Comparison of ENCODE assay signal across 10 mouse cellular contexts in genomic region chr9:90694051-90694645, GRCm38 (mm10).
DNase-seq lines count a peak whose midpoint lies in the region; ATAC-seq and TF ChIP-seq lines count a peak whose summit lies in the region.
"Had no signal": no experiment of that assay in that cellular context is flagged by ENCODE, and none has a peak within 500 bp of the region (broad histone marks: within the 10 kb centered on the region; RNA-seq: fewer than 3 reads in every experiment).

No protein-coding gene starts in this region.

- H3K27ac ChIP-seq in embryonic facial prominence, embryonic 14.5 days (replicated peaks; ENCODE audit: low read depth, low read length), result no peak overlapping the region
- H3K27ac ChIP-seq in embryonic facial prominence, embryonic 10.5 days (replicated peaks), result no peak overlapping the region
- peak overlapping the region; percentile 49 for H3K27ac ChIP-seq in forebrain, embryonic 14.5 days (ENCODE audit: low read depth, low read length)
- H3K27ac ChIP-seq in midbrain, embryonic 10.5 days (replicated peaks), result peak overlapping the region; percentile 80
- H3K27ac ChIP-seq in olfactory bulb, adult 2 months (ENCODE audit: insufficient read depth, low read depth, low read length), result peak overlapping the region; percentile 3; the same call in 1 of the 2 replicates

- H3K4me1 ChIP-seq in embryonic facial prominence, embryonic 14.5 days (ENCODE audit: control insufficient read depth, insufficient read depth, low read length), result no peaks in the 10 kb centered on the region
- H3K4me1 ChIP-seq in embryonic facial prominence, embryonic 10.5 days, result peaks cover 11% of the 10 kb centered on the region
- peaks cover 5% of the 10 kb centered on the region; the same call in 1 of the 2 replicates for H3K4me1 ChIP-seq in forebrain, embryonic 14.5 days (ENCODE audit: control insufficient read depth, insufficient read depth, low read length)
- H3K4me1 ChIP-seq in midbrain, embryonic 10.5 days, result peaks cover 69% of the 10 kb centered on the region
- H3K4me1 ChIP-seq in olfactory bulb, adult 2 months (ENCODE audit: control insufficient read depth, insufficient read depth, low read length), result no peaks in the 10 kb centered on the region

- H3K9ac ChIP-seq in embryonic facial prominence, embryonic 14.5 days (ENCODE audit: low read depth, low read length), result no peak overlapping the region
- peak overlapping the region; percentile 43 for H3K9ac ChIP-seq in forebrain, embryonic 14.5 days (ENCODE audit: low read length)

- H3K4me2 ChIP-seq in embryonic facial prominence, embryonic 14.5 days (ENCODE audit: low read depth, low read length), result no peak overlapping the region
- H3K4me2 ChIP-seq in forebrain, embryonic 14.5 days (ENCODE audit: low read length), result peak overlapping the region; percentile 34

- no peak for TF ChIP-seq POLR2A in olfactory bulb, adult 2 months (IDR thresholded peaks at IDR 0.05; ENCODE audit: insufficient read depth, low read depth, low read length)

- H3K27me3 ChIP-seq in embryonic facial prominence, embryonic 14.5 days (replicated peaks; ENCODE audit: control insufficient read depth, insufficient read depth, low read length), result no peaks in the 10 kb centered on the region
- peaks cover 21% of the 10 kb centered on the region; the same call in 1 of the 2 replicates for H3K27me3 ChIP-seq in embryonic facial prominence, embryonic 10.5 days (replicated peaks; ENCODE audit: low read depth, poor library complexity, severe bottlenecking)
- peaks cover 3% of the 10 kb centered on the region; the same call in 1 of the 2 replicates for H3K27me3 ChIP-seq in forebrain, embryonic 14.5 days (replicated peaks; ENCODE audit: control insufficient read depth, insufficient read depth, low read length)
- H3K27me3 ChIP-seq in midbrain, embryonic 10.5 days (ENCODE audit: low read depth, poor library complexity, severe bottlenecking), result peaks cover 68% of the 10 kb centered on the region

- no peaks in the 10 kb centered on the region for H3K36me3 ChIP-seq in embryonic facial prominence, embryonic 14.5 days (ENCODE audit: control insufficient read depth, insufficient read depth, low read length)
- no peaks in the 10 kb centered on the region for H3K36me3 ChIP-seq in embryonic facial prominence, embryonic 10.5 days (replicated peaks)
- H3K36me3 ChIP-seq in forebrain, embryonic 14.5 days (ENCODE audit: control insufficient read depth, insufficient read depth, low read length), result no peaks in the 10 kb centered on the region
- H3K36me3 ChIP-seq in midbrain, embryonic 10.5 days, result no peaks in the 10 kb centered on the region

- no peak overlapping the region for H3K4me3 ChIP-seq in embryonic facial prominence, embryonic 14.5 days (ENCODE audit: low read depth, low read length)
- H3K4me3 ChIP-seq in embryonic facial prominence, embryonic 10.5 days, result no peak overlapping the region
- H3K4me3 ChIP-seq in forebrain, embryonic 14.5 days (ENCODE audit: low read depth, low read length), result no peak overlapping the region
- peak overlapping the region; percentile 22 for H3K4me3 ChIP-seq in midbrain, embryonic 10.5 days
- no peak overlapping the region for H3K4me3 ChIP-seq in olfactory bulb, adult 2 months (ENCODE audit: insufficient read depth, low read depth, low read length)

- TF ChIP-seq CTCF in olfactory bulb, adult 2 months (IDR thresholded peaks at IDR 0.05; ENCODE audit: insufficient read depth, low read depth, low read length), result no peak

- H3K9me3 ChIP-seq in embryonic facial prominence, embryonic 14.5 days (ENCODE audit: control insufficient read depth, low read length), result no peaks in the 10 kb centered on the region
- no peaks in the 10 kb centered on the region for H3K9me3 ChIP-seq in embryonic facial prominence, embryonic 10.5 days
- no peaks in the 10 kb centered on the region for H3K9me3 ChIP-seq in forebrain, embryonic 14.5 days (replicated peaks; ENCODE audit: control insufficient read depth, low read length)
- no peaks in the 10 kb centered on the region for H3K9me3 ChIP-seq in midbrain, embryonic 10.5 days (replicated peaks)

- no peak for ATAC-seq in embryonic facial prominence, embryonic 14.5 days (ENCODE audit: low read depth)
- ATAC-seq in forebrain, embryonic 14.5 days, result no peak

- 57% methylated on average over 13 of the region's 13 CpGs for WGBS in embryonic facial prominence, embryonic 14.5 days
- WGBS in embryonic facial prominence, embryonic 10.5 days, result 69% methylated on average over 13 of the region's 13 CpGs
- 27% methylated on average over 13 of the region's 13 CpGs for WGBS in forebrain, embryonic 14.5 days
- WGBS in midbrain, embryonic 10.5 days, result 45% methylated on average over 13 of the region's 13 CpGs
- 53% methylated on average over 13 of the region's 13 CpGs for WGBS in olfactory bulb, adult 2 months

- DNase-seq in embryonic facial prominence, embryonic 14.5 days (ENCODE audit: low spot score), result peak; percentile 9
- no peak for DNase-seq in embryonic facial prominence, embryonic 10.5 days (ENCODE audit: low spot score)
- no peak for DNase-seq in forebrain, embryonic 14.5 days (ENCODE audit: low spot score)
- peak; percentile 23 for DNase-seq in midbrain, embryonic 10.5 days (ENCODE audit: low spot score)
- no peak for DNase-seq in kidney, postnatal 14 days
- DNase-seq in layer of hippocampus, adult 9-11 months, result no peak
- DNase-seq in kidney, adult 8-10 months, result no peak
- DNase-seq: gastrocnemius, postnatal 25 days; thymus, adult 2 months had no signal

Comparison
In these comparisons a context has a peak if more than half of its experiments do, and no peak if none do; other contexts are left out.
1. DNase-seq: peak in embryonic facial prominence, embryonic 14.5 days (single experiment) and midbrain, embryonic 10.5 days (single experiment); none in embryonic facial prominence, embryonic 10.5 days (single experiment), forebrain, embryonic 14.5 days (single experiment), kidney, postnatal 14 days (single experiment), layer of hippocampus, adult 9-11 months (single experiment) and kidney, adult 8-10 months (0 of 2).
2. H3K27ac ChIP-seq: peak in forebrain, embryonic 14.5 days (single experiment), midbrain, embryonic 10.5 days (single experiment) and olfactory bulb, adult 2 months (single experiment); none in embryonic facial prominence, embryonic 14.5 days (single experiment) and embryonic facial prominence, embryonic 10.5 days (single experiment).